In genomic region chr15:57033012-57033411, GRCm38 (mm10) we compare ENCODE assay signal across 25 mouse cellular contexts.
DNase-seq lines count a peak whose midpoint lies in the region; ATAC-seq and TF ChIP-seq lines count a peak whose summit lies in the region.
"Had no signal": no experiment of that assay in that cellular context is flagged by ENCODE, and none has a peak within 500 bp of the region (broad histone marks: within the 10 kb centered on the region; RNA-seq: fewer than 3 reads in every experiment).

No protein-coding gene starts in this region.

- H3K36me3 ChIP-seq in lung, postnatal 0 days (ENCODE audit: insufficient read depth, low read length), result no peaks in the 10 kb centered on the region
- no peaks in the 10 kb centered on the region for H3K36me3 ChIP-seq in myocyte (ENCODE audit: control insufficient read depth, insufficient read depth)
- H3K36me3 ChIP-seq: heart, embryonic 12.5 days; heart, embryonic 15.5 days; hindbrain, embryonic 10.5 days; hindbrain, embryonic 13.5 days; intestine, embryonic 15.5 days had no signal

- no peaks in the 10 kb centered on the region for H3K27me3 ChIP-seq in lung, postnatal 0 days (replicated peaks; ENCODE audit: insufficient read depth, low read length)
- no peaks in the 10 kb centered on the region for H3K27me3 ChIP-seq in myocyte (ENCODE audit: control insufficient read depth, insufficient read depth, insufficient read length)
- H3K27me3 ChIP-seq: heart, embryonic 12.5 days; heart, embryonic 15.5 days; hindbrain, embryonic 13.5 days; intestine, embryonic 15.5 days had no signal

- H3ac ChIP-seq in myocyte (ENCODE audit: control insufficient read depth, insufficient read length), result no peak overlapping the region

- peak; percentile 27; the same call in 1 of the 2 replicates for TF ChIP-seq EP300 in lung, postnatal 0 days (IDR thresholded peaks at IDR 0.05)

- WGBS in lung, postnatal 0 days, result 51% methylated on average over 1 of the region's 1 CpGs

- no peaks in the 10 kb centered on the region for H3K9me3 ChIP-seq in lung, postnatal 0 days (ENCODE audit: low read length)
- H3K9me3 ChIP-seq: heart, embryonic 12.5 days; heart, embryonic 15.5 days; hindbrain, embryonic 10.5 days; hindbrain, embryonic 13.5 days; intestine, embryonic 15.5 days had no signal

- no peaks in the 10 kb centered on the region for H3K79me2 ChIP-seq in myocyte (ENCODE audit: control insufficient read depth, insufficient read depth)

- no peak overlapping the region for H3K27ac ChIP-seq in lung, postnatal 0 days (ENCODE audit: low read length)
- H3K27ac ChIP-seq: gastrocnemius, adult 2 months; heart, embryonic 15.5 days; hindbrain, embryonic 10.5 days; hindbrain, embryonic 13.5 days; intestine, embryonic 15.5 days had no signal

- no peak overlapping the region for H3K4me3 ChIP-seq in lung, postnatal 0 days (ENCODE audit: low read depth, low read length)
- no peak overlapping the region for H3K4me3 ChIP-seq in myocyte
- H3K4me3 ChIP-seq: gastrocnemius, adult 2 months; heart, embryonic 12.5 days; heart, embryonic 15.5 days; hindbrain, embryonic 10.5 days; hindbrain, embryonic 13.5 days; intestine, embryonic 15.5 days had no signal

- peak; percentile 19 for DNase-seq in lung, postnatal 0 days (ENCODE audit: low spot score)
- no peak for DNase-seq in lung, postnatal 36 days
- DNase-seq in brain, adult 2 months (ENCODE audit: low read depth, low spot score), result peak; percentile 2
- no peak for DNase-seq in spleen, adult 18-20 months
- no peak for DNase-seq in cerebellum, adult 8-10 months
- DNase-seq: adrenal gland, postnatal 14 days; cerebellum, adult 11-12 months; cerebellum, adult 9-10 months; cerebellum, postnatal 14 days; forebrain, postnatal 0 days; gastrocnemius, adult 2 months; gastrocnemius, postnatal 14 days; heart, adult 18-20 months; heart, postnatal 10 days; heart, postnatal 36 days had no signal

- no peaks in the 10 kb centered on the region for H3K4me1 ChIP-seq in lung, postnatal 0 days (ENCODE audit: insufficient read depth, low read depth, low read length)
- H3K4me1 ChIP-seq: heart, embryonic 12.5 days; heart, embryonic 15.5 days; hindbrain, embryonic 10.5 days; hindbrain, embryonic 13.5 days; intestine, embryonic 15.5 days had no signal

- no peak overlapping the region for H3K9ac ChIP-seq in lung, postnatal 0 days (replicated peaks; ENCODE audit: low read depth)
- H3K9ac ChIP-seq: forebrain, postnatal 0 days; heart, embryonic 12.5 days; heart, embryonic 15.5 days; hindbrain, embryonic 13.5 days; intestine, embryonic 15.5 days had no signal

- no peak overlapping the region for H3K4me2 ChIP-seq in lung, postnatal 0 days (replicated peaks; ENCODE audit: low read depth, low read length)
- no peak overlapping the region for H3K4me2 ChIP-seq in myocyte (ENCODE audit: low read depth)
- H3K4me2 ChIP-seq: heart, embryonic 12.5 days; heart, embryonic 15.5 days; hindbrain, embryonic 13.5 days; intestine, embryonic 15.5 days had no signal

- no peak for TF ChIP-seq CTCF in lung, postnatal 0 days (IDR thresholded peaks at IDR 0.05)

- TF ChIP-seq POLR2A in myocyte (IDR thresholded peaks at IDR 0.05; ENCODE audit: insufficient read length, low read depth), result no peak

- no peak for ATAC-seq in lung, postnatal 0 days
- ATAC-seq: activated CD4-positive, CD25-positive, alpha-beta regulatory T cell, adult 4 months; CD4-positive, CD25-positive, alpha-beta regulatory T cell, adult 4 months; forebrain, embryonic 14.5 days; forebrain, postnatal 0 days; hindbrain, embryonic 16.5 days; intestine, embryonic 15.5 days had no signal

TF ChIP-seq in myocyte, 11 proteins besides CTCF, POLR2A, EP300 and RAD21:
- TF ChIP-seq CEBPB (IDR thresholded peaks at IDR 0.05; ENCODE audit: insufficient read depth, poor library complexity, severe bottlenecking) (peak; percentile 67), REST (IDR thresholded peaks at IDR 0.05; ENCODE audit: insufficient read depth, insufficient read length) (no peak)

Comparison
In these comparisons a context has a peak if more than half of its experiments do, and no peak if none do; other contexts are left out.
1. DNase-seq: peak in lung, postnatal 0 days (single experiment) and brain, adult 2 months (single experiment); none in lung, postnatal 36 days (single experiment), spleen, adult 18-20 months (0 of 2) and cerebellum, adult 8-10 months (single experiment).